Mouse (Mus musculus) gastrocnemius, adult 8-10 months (tissue): ENCODE measurements around the gene Negr1. TPM values are rescaled to one million over a fixed set of nuclear protein-coding genes. Genes with fewer than 3 reads are reported as not detected.
"Not testable (repeated sequence)": the region's sequence is repeated elsewhere in the genome, so short reads cannot be mapped to it uniquely, and the experiment has no call there.

Experiments used
- DNase-seq, 2 experiments: peaks; one replicate each; pipeline ENCODE4 v3.0.0; 2022; ENCODE audit warnings: low spot score in 2 of 2
- total RNA-seq, 4 experiments: library from RNA; stranded (reverse); gene quantifications; 2 replicates each; pipeline ENCODE4 v1.2.4; 2022

Negr1 gene
- total RNA-seq, 4 experiments from 2014 or later, result 0.22 to 1.2 (median 0.47) TPM

GRCm38 (mm10) chr3:156992811-156993210, 431.2 kb downstream of the Negr1 start:
- no peak for DNase-seq

- no peak for DNase-seq
These were observed 437.7 kb downstream of the Negr1 start for GRCm38 (mm10) chr3:156999177-156999808.

GRCm38 (mm10) chr3:157021632-157022031, 460.0 kb downstream of the Negr1 start:
- no peak for DNase-seq

DNA sequence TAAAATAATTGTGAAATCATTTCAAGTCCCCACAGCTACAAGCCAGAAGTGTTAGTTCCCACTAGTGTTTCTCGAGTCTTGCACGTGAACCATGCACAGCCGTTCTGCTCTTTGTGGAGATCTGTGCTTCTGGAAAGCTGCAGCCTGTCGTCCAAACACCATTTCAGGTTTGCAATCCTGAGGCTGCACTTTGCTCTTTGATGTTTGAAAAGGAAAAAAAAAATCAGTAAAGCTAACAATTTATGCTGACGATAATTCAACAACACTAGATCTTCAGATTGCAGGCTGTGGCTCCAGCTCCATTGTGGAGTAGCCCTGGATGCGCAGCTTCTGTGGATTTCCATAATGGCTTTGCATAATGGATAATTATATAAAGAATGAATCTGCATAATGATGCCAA, 463.0 kb downstream of the Negr1 start:
- no peak for DNase-seq

GRCm38 (mm10) chr3:157031513-157032142, 470.0 kb downstream of the Negr1 start:
- no peak for DNase-seq

- no peak for DNase-seq
These were observed 474.4 kb downstream of the Negr1 start for GRCm38 (mm10) chr3:157036016-157036415.

DNA sequence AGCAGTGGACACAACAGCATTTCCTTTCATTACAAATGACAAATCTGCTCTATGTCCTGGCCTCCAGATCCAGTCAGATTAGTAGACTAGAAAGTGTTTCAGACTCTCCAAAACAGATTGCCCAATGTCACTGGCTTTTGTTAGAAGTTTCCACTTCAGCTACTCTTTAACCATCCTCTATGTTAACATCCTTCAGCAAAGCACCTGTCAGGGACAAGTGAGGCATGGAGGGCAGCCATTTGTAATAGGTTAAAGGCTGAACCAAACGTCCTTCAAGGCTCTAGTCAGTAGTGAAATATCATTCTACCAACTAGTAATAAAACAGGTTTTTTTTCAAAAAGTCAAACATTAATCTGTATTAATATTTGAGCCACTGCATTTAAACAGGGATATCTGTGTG, 475.0 kb downstream of the Negr1 start:
- no peak for DNase-seq

- no peak for DNase-seq
These were observed 479.0 kb downstream of the Negr1 start for GRCm38 (mm10) chr3:157040619-157041018.

- no peak for DNase-seq
These were observed 483.0 kb downstream of the Negr1 start for GRCm38 (mm10) chr3:157044565-157044964.

- not testable (repeated sequence) for DNase-seq
These were observed 502.8 kb downstream of the Negr1 start for GRCm38 (mm10) chr3:157064438-157064837.

DNA sequence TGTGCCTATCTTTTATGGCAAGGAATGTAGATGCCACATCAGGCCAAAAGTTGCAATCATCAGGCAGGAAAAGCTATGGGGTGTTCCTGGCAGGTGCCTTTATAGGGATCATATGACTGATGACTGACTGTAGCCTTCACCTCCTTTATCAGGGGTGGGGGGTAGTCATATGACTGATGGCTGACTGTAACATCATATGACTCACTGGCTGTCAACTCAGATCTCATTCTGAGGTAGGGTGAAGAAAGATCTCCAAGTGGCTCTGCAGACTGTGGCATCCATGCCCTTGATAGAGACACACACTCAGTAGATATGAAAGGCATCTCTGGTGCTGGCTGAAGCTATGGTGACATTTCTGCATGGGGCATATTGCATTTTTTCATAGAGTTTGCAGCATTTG, 504.7 kb downstream of the Negr1 start:
- no peak for DNase-seq

GRCm38 (mm10) chr3:157079250-157079965, 517.8 kb downstream of the Negr1 start:
- DNase-seq, result no peak

- no peak for DNase-seq
These were observed 518.3 kb downstream of the Negr1 start for GRCm38 (mm10) chr3:157079966-157080306.

- no peak for DNase-seq
These were observed 519.0 kb downstream of the Negr1 start for GRCm38 (mm10) chr3:157080585-157080984.

DNA sequence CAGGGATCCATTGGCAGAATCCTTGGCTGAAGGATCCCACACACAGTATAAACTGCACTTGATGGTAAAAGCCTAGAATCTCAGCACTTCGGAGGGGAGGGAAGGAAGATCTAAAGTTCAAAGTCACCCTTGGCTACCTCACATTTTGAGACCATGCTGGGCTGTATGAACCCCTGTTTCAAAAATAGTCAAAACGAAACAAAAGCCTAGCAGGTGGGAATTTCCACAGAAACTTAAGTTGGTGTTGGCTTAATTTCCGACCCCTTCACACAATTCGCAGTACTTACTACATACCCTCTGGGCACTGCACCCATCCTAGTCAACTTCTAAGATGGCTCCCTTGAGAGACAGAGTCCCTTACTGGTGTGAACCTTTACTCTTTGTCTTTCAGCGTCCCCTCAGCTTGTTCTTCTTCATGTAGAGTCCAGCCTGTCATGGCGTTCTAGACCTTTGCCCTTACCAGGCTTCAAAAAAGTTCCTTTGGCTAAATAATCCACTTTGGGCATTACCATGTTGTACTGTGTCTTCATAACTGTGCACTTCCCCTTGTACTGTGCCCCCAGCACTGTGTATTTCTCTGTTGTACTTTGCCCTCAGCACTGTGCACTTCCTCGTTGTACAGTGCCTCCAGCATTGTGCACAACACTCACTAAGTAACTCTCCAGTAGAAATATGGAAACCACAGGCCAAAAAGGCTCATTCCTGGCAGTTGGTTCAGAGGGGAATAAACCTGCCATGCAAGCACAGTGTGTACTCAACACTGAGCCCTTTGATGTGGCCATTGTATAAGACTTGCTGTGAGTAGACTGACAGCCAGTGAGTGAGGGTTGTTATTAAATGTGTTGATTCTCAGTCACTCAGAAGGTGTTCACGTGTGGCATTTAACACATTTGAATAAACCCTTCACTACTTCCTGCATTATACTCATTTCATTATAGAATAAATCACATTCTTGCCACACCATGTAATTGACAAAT, 521.5 kb downstream of the Negr1 start:
- no peak for DNase-seq

GRCm38 (mm10) chr3:157085180-157085579, 523.6 kb downstream of the Negr1 start:
- no peak for DNase-seq

DNA sequence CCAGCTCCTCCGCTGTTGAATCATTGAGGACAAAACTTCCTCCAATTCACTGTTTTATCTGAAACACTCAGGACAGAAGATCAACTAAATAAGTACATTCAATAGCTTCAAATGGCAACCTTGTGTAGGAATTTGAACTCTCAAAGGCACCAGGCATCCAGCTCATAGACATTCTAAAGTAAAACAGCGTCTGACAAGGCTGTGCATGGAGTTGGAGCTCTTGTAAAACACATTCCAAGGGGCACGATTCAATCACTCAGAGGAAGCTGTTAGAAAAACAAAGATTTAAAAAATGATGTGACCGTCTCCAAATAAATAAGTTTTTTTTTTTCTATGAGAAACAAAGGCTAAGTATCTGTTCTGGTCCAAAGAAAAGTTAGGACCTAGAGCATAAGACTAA, 528.5 kb downstream of the Negr1 start:
- DNase-seq, result no peak

DNA sequence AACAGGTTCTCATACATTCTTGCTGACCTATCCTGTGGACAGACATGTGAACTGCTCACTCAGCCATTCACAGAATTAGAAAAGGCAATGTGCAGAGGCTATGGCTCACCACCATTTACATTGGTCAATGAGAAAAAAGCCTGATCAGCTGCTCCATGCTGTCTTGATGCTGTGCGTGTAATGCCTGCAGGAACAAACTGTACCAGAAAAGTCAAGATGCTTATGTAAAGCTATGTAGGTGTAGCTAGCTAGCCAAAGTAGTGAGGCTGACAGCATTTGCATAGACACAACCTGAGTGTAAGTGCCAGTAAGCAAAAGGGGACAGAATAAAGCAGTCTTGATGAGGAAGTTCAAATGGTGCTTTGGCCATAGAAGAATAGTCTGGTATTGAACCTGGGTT, 534.7 kb downstream of the Negr1 start:
- DNase-seq, result no peak

DNA sequence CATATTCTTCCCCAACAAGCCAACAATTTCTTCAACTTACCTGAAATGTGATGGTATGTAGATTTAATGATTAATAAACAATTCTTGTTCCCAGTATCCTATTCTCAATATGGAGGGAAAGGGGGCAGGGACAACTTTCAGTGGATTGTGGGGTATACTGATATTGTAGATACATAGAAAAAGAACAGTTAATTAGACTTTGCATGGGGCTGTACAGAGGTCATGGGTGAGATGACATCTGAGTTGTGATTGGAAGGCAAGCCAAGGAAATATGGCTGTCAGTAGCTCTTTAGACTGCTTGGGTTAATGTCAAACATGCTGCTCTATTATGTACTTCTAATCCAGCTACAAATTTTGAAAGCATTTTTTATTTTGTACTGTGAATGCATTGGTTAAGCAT, 535.9 kb downstream of the Negr1 start:
- no peak for DNase-seq

GRCm38 (mm10) chr3:157098417-157098816, 536.8 kb downstream of the Negr1 start:
- no peak for DNase-seq

GRCm38 (mm10) chr3:157104866-157105579, 543.4 kb downstream of the Negr1 start:
- no peak for DNase-seq
